Mouse (Mus musculus) testis, adult 2 months (tissue): ENCODE measurements at regions not wholly inside any gene's neighbourhood (a gene's known extent, or its start where the extent isn't known, plus 50 kb on each side); places are given as distances from the start of the nearest gene placed in this dataset.

Experiments
- CTCF ChIP-seq: fragments of 200-500 bp; IDR thresholded peaks from 2 replicates; pipeline ENCODE4 v1.5.1; 2012; ENCODE audit warnings: low read depth, mild to moderate bottlenecking, inconsistent platforms, low read length, moderate library complexity; ENCODE audit not compliant: control insufficient read depth, insufficient read depth, insufficient replicate concordance
- POLR2A ChIP-seq: fragments of 200-500 bp; IDR thresholded peaks from 2 replicates; pipeline ENCODE4 v1.6.1; 2012; ENCODE audit warnings: low read depth, mild to moderate bottlenecking, inconsistent platforms, low read length, moderate library complexity; ENCODE audit not compliant: control insufficient read depth

- TF ChIP-seq POLR2A (no peak), CTCF (no peak)
These were observed 152.3 kb upstream of the Phactr1 start for GRCm38 (mm10) chr13:42528169-42528568.
